Mouse (Mus musculus) spleen, postnatal 0 days (tissue): ENCODE measurements around the gene St8sia6. TPM values are rescaled to one million over a fixed set of nuclear protein-coding genes. Genes with fewer than 3 reads are reported as not detected.

ENCODE experiments used
- polyA plus RNA-seq: library from polyadenylated mRNA; unstranded; fragments of >200 nt; fragmentation: Nextera tagmentation; extraction: Ambion mirVana; gene quantifications from 2 replicates; pipeline ENCODE4 v1.2.1, GENCODE M21; 2015

St8sia6 gene
- polyA plus RNA-seq, result 0.19 and 0.21 TPM in 2 replicates

DNA sequence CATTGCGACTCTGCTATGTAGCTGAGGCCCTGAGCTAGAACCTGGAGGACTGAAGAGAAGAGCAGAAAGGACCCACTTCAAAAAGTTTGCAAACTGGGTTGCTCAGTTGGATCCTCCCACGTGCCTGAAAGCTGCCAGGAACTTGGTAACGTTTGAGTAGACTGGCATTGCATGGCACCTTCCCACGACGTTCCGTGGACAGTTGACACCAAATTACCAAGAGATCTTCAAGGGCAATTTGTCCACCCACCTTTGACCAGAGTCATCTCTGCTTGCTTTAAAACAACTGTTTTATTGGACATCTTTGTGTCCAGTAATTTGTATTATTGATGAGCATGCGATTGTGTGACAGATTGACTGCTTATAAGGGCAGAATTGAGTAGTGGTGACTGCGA, at the start of gene St8sia6:
TSS of gene St8sia6 (minus strand) at position 96 of the 395 bp plus-strand sequence.

Other genes with a start within 250 kb of the St8sia6 start
- gene Trdmt1, start 249.4 kb downstream of the St8sia6 start, polyA plus RNA-seq, result 7.2 and 7.3 TPM in 2 replicates
- 333 and 401 TPM in 2 replicates for gene Vim, start 220.1 kb downstream of the St8sia6 start, polyA plus RNA-seq